Mouse (Mus musculus): ENCODE results near the gene Gm43552. TPM values are rescaled to one million over a fixed set of nuclear protein-coding genes. Genes with fewer than 3 reads are reported as not detected.

Gene Gm43552
- 2.7 TPM in 1 of 2 replicates, not detected in the other for polyA plus RNA-seq (2021; fragmentation: Nextera tagmentation)
- long read RNA-seq, experiment 1, partial matches to known transcripts, result 0 of 25 reads
- long read RNA-seq, experiment 1, other reads (novel, unspliced or antisense), result 25 of 25 reads
- long read RNA-seq, experiment 2, partial matches to known transcripts, result 0 of 1 reads
- long read RNA-seq, experiment 2, other reads (novel, unspliced or antisense), result 1 of 1 reads

GRCm38 (mm10) chr5:65492716-65493531 lies at the start of gene Gm43552:
Gene Gm43552, minus strand, starts transcription at chr5:65492833.

DNA sequence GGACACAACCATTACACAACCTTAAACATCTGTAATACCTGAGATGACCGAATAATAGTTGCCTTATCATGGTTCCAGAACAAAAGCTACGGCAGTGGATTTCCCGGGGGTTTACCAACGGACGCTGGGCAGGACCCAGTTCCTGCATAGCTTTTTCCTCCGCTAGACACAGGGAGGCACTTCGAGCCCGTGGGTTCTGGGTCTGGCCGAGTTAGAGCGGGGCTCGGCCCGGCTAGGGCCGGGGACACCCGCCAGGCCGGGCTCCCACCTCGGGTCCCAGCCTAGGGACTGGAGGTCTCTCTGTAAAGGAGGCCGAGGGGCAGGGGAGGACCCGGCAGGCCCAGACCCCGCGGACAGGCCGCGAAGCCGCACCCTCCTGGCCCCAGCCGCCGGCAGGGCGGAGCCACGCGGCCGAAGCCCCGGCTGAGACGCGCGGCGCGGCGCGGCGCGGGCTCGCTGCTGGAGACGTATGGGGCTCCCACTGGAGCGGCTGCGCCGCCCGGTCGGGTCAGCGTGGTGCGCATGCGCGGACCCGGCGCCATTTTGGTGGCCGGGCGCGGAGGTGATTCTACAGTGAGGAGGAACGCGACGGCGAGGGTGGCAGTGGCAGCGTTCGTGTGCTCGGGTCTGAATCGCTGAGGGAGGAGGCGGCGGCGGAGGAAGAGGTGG lies 44.3 kb upstream of the Gm43552 start, which contains the start of the genes Smim14 and Ube2k:
Gene Smim14, minus strand, starts transcription at position 434 of the 669 bp plus-strand sequence.
Gene Ube2k, plus strand, starts transcription at position 483 of the 669 bp plus-strand sequence.

GRCm38 (mm10) chr5:65435806-65436561 lies 56.6 kb downstream of the Gm43552 start, which contains the start of gene Ugdh:
Gene Ugdh, minus strand, starts transcription at chr5:65435949.

GRCm38 (mm10) chr5:65390648-65391644 lies 101.7 kb downstream of the Gm43552 start, which contains the start of the genes Rpl9 and Lias:
Gene Rpl9, minus strand, starts transcription at chr5:65391444.
Gene Lias, plus strand, starts transcription at chr5:65391497.

Other genes with a start within 250 kb of the Gm43552 start
- 31.9 and 34.4 TPM in 2 replicates for gene Rfc1, start 157.2 kb downstream of the Gm43552 start, polyA plus RNA-seq (2021; fragmentation: Nextera tagmentation)
- gene Klb, start 144.5 kb downstream of the Gm43552 start, polyA plus RNA-seq (2021; fragmentation: Nextera tagmentation), result not detected in 2 replicates
- 2,083 and 2,314 TPM in 2 replicates for gene Rpl9, start 101.4 kb downstream of the Gm43552 start, polyA plus RNA-seq (2021; fragmentation: Nextera tagmentation)
- 44.2 and 53.2 TPM in 2 replicates for gene Lias, start 101.3 kb downstream of the Gm43552 start, polyA plus RNA-seq (2021; fragmentation: Nextera tagmentation)
- 9.7 and 13.4 TPM in 2 replicates for gene Ugdh, start 56.9 kb downstream of the Gm43552 start, polyA plus RNA-seq (2021; fragmentation: Nextera tagmentation)
- gene Smim14, start 44.4 kb upstream of the Gm43552 start, polyA plus RNA-seq (2021; fragmentation: Nextera tagmentation), result 214 and 251 TPM in 2 replicates
- gene Ube2k, start 44.4 kb upstream of the Gm43552 start, polyA plus RNA-seq (2021; fragmentation: Nextera tagmentation), result 73.2 and 74.7 TPM in 2 replicates
- gene Pds5a, start 205.4 kb upstream of the Gm43552 start, polyA plus RNA-seq (2021; fragmentation: Nextera tagmentation), result 6.0 and 18.4 TPM in 2 replicates

Measured in left cerebral cortex, adult 6 months (tissue).